In the genomic region with DNA sequence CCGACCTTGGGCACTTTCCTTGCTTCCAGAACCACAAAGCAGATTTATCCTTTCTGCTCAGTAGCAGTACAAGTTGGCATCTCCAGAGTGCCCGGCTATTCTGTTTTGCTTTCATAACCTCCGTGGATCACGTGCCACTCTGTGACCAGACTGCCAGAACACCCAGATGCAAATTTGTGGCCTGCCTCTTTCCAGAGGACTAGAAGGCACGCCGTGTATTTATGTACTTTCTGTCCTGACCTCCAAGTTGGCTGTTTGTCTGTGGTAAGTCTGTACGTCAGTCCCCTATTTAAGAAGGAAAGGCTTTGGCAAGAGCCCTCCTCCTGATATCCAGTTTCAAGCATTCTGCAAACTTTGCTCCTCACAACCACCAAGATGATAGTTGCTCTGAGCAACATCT, we compare ENCODE assay signal across 16 mouse cellular contexts.
DNase-seq lines count a peak whose midpoint lies in the region; TF ChIP-seq lines count a peak whose summit lies in the region.
"Had no signal": no experiment of that assay in that cellular context is flagged by ENCODE, and none has a peak within 500 bp of the region (broad histone marks: within the 10 kb centered on the region; RNA-seq: fewer than 3 reads in every experiment).

No protein-coding gene starts in this region.

- peak; percentile 60 for DNase-seq in gastrocnemius, adult 2 months
- DNase-seq in gastrocnemius, postnatal 14 days: no peak
- peak; percentile 16 to 20 for DNase-seq in kidney, postnatal 36 days
- DNase-seq in kidney, postnatal 10 days: no peak
- peak; percentile 26 for DNase-seq in ovary, adult 18-20 months (ENCODE audit: low spot score)
- no peak for DNase-seq in ovary, postnatal 14 days (ENCODE audit: low spot score)
- DNase-seq in cerebellum, adult 8-10 months: no peak
- DNase-seq: adrenal gland, postnatal 25 days; cerebellum, adult 11-12 months; heart, postnatal 14 days; thymus, adult 2 months had no signal

- intact Hi-C loops in gastrocnemius, adult 2 months (cut with DNase I): no loop called here
- intact Hi-C loops in gastrocnemius, postnatal 14 days (cut with DNase I; ENCODE audit: low total_unique reads): no loop called here

- H3K27ac ChIP-seq in gastrocnemius, adult 2 months: peak overlapping the region; percentile 71
- H3K27ac ChIP-seq: forebrain, embryonic 12.5 days; hindbrain, embryonic 12.5 days; midbrain, embryonic 15.5 days had no signal

- no peak overlapping the region for H3K4me3 ChIP-seq in gastrocnemius, adult 2 months
- H3K4me3 ChIP-seq: forebrain, embryonic 12.5 days; heart, embryonic 12.5 days; hindbrain, embryonic 12.5 days; midbrain, embryonic 15.5 days; myocyte had no signal

- no peak for TF ChIP-seq CTCF in gastrocnemius, adult 2 months (IDR thresholded peaks at IDR 0.05)

Comparison
In these comparisons a context has a peak if more than half of its experiments do, and no peak if none do; other contexts are left out.
1. DNase-seq: peak in gastrocnemius, adult 2 months (single experiment), kidney, postnatal 36 days (2 of 2) and ovary, adult 18-20 months (single experiment); none in gastrocnemius, postnatal 14 days (single experiment), kidney, postnatal 10 days (single experiment), ovary, postnatal 14 days (single experiment) and cerebellum, adult 8-10 months (single experiment).